Mouse (Mus musculus): ENCODE measurements around the gene Ptchd1. TPM values are rescaled to one million over a fixed set of nuclear protein-coding genes. Genes with fewer than 3 reads are reported as not detected.

Ptchd1 gene
- polyA plus RNA-seq, 1 experiment from 2014 or later: 3.9 TPM

DNA sequence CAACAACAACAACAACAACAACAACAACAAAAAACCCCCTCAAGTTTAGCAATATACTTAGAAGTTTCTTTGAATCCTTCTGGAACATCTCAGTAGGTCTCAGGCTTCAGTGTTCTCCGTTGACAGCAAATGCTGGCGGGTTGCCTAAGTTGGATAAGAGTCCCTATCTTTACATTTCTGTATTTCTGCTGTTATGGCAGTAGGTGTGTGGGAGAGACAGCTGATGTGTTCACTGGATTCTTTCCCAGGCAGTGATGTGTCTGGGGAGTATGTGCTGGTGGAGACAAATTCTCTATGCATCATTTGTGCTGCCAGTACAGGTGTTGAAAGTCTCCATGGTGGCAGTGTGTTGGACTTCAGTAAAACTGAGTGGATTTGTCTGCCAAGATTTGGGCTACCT, 22.4 kb downstream of the Ptchd1 start:
- ATAC-seq: no peak
- H3K4me2 ChIP-seq (ENCODE audit: low read length): no peak overlapping the region
- WGBS: 87% methylated on average over 2 of the region's 2 CpGs
- H3K27me3 ChIP-seq (replicated peaks; ENCODE audit: control insufficient read depth, insufficient read depth, low read length): no peaks in the 10 kb centered on the region
- H3K27ac ChIP-seq (ENCODE audit: low read length): no peak overlapping the region
- no peaks in the 10 kb centered on the region for H3K9me3 ChIP-seq (ENCODE audit: control insufficient read depth, low read length)
- H3K36me3 ChIP-seq (ENCODE audit: control insufficient read depth, insufficient read depth): no peaks in the 10 kb centered on the region
- H3K9ac ChIP-seq (replicated peaks; ENCODE audit: low read depth, low read length): no peak overlapping the region
- no peaks in the 10 kb centered on the region for H3K4me1 ChIP-seq (replicated peaks; ENCODE audit: control insufficient read depth, insufficient read depth, low read length)
- no peak overlapping the region for H3K4me3 ChIP-seq (replicated peaks; ENCODE audit: low read length)

DNA sequence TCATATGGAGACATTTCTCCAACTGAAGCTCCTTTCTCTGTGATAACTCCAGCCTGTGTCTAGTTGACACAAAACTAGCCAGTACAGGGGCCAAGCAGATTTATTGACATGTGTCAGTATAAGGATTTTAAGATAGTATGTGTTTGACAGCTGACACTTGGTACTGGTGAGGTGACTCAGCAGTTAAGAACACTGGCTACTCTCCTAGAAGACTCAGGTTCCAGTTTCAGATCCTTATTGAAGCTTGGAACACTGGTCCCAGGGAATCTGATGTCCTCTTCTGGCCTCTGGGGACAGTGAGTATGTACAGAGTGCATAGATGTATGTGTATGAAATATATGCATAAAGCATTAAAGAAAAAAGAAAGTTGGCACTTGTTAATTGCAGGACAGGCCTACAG, 27.2 kb downstream of the Ptchd1 start:
- H3K27ac ChIP-seq (ENCODE audit: low read length): no peak overlapping the region
- no peaks in the 10 kb centered on the region for H3K4me1 ChIP-seq (replicated peaks; ENCODE audit: control insufficient read depth, insufficient read depth, low read length)
- no peaks in the 10 kb centered on the region for H3K9me3 ChIP-seq (ENCODE audit: control insufficient read depth, low read length)
- H3K4me3 ChIP-seq (replicated peaks; ENCODE audit: low read length): no peak overlapping the region
- H3K4me2 ChIP-seq (ENCODE audit: low read length): no peak overlapping the region
- no peaks in the 10 kb centered on the region for H3K36me3 ChIP-seq (ENCODE audit: control insufficient read depth, insufficient read depth)
- no peak for ATAC-seq
- no peak overlapping the region for H3K9ac ChIP-seq (replicated peaks; ENCODE audit: low read depth, low read length)
- no peaks in the 10 kb centered on the region for H3K27me3 ChIP-seq (replicated peaks; ENCODE audit: control insufficient read depth, insufficient read depth, low read length)

DNA sequence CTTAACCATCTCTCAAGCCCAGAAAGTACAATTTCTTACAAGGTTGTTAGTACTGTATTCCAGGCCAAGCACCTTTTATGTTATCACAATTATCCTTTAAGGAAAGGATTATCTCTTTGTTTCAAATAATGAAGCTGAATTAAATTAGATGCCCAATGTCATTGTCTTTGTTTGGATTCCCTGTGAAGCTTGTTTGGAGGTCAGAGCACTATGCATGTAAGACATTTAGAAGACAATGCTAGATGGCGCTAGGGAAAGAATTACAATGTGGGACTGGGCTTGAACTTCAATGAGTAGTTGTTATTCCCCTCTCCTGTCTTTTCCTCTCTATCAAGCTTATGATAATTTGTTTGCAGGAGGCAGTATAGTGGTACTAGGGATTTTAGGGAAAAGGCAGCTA, 28.9 kb downstream of the Ptchd1 start:
- no peaks in the 10 kb centered on the region for H3K9me3 ChIP-seq (ENCODE audit: control insufficient read depth, low read length)
- ATAC-seq: no peak
- no peak overlapping the region for H3K4me3 ChIP-seq (replicated peaks; ENCODE audit: low read length)
- H3K4me2 ChIP-seq (ENCODE audit: low read length): no peak overlapping the region
- no peaks in the 10 kb centered on the region for H3K27me3 ChIP-seq (replicated peaks; ENCODE audit: control insufficient read depth, insufficient read depth, low read length)
- no peak overlapping the region for H3K27ac ChIP-seq (ENCODE audit: low read length)
- no peaks in the 10 kb centered on the region for H3K4me1 ChIP-seq (replicated peaks; ENCODE audit: control insufficient read depth, insufficient read depth, low read length)
- WGBS: 32% methylated on average over 1 of the region's 1 CpGs
- no peaks in the 10 kb centered on the region for H3K36me3 ChIP-seq (ENCODE audit: control insufficient read depth, insufficient read depth)
- no peak overlapping the region for H3K9ac ChIP-seq (replicated peaks; ENCODE audit: low read depth, low read length)

DNA sequence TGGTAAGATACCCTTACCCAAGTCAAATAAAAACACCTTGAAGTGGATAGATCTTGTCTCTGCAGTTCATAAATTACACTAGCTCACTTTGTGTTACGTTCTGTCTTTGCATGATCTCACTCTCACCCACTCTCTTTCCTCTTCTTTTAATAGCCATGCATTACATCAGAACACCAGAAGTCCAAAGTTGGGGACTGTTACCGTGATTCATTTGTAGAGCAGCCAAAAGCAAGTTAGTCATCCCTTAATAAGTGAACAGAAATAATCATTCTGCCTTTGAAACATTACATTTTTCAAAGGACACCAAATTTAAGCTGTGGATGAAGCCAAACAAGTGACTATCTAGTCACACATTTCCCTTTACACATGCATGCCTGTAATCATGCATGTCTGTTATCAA, 31.1 kb downstream of the Ptchd1 start:
- WGBS: 51% methylated on average over 2 of the region's 2 CpGs
- no peaks in the 10 kb centered on the region for H3K27me3 ChIP-seq (replicated peaks; ENCODE audit: control insufficient read depth, insufficient read depth, low read length)
- no peak overlapping the region for H3K9ac ChIP-seq (replicated peaks; ENCODE audit: low read depth, low read length)

DNA sequence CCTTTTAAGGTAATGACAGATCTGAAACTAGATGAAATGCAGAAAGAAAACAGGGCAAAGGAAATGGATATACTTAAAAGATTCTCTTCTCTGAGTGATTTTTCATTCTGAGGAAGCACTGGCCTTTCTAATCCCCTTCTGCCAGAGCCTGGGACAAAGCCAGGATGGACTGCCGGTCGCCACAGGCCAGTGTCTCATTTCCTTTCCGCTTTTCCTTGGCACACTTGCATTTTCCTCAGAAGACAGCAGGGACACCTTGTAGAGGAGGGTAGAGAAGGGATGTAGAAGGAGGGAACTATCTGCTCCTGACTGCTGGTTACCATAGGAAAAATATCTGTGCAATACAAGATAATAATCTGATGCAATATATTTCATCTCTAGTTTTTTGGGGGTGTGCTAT, 32.1 kb downstream of the Ptchd1 start:
- no peaks in the 10 kb centered on the region for H3K27me3 ChIP-seq (replicated peaks; ENCODE audit: control insufficient read depth, insufficient read depth, low read length)
- WGBS: 80% methylated on average over 3 of the region's 3 CpGs
- H3K9ac ChIP-seq (replicated peaks; ENCODE audit: low read depth, low read length): no peak overlapping the region
- H3K4me3 ChIP-seq (replicated peaks; ENCODE audit: low read length): no peak overlapping the region
- H3K4me1 ChIP-seq (replicated peaks; ENCODE audit: control insufficient read depth, insufficient read depth, low read length): no peaks in the 10 kb centered on the region
- H3K27ac ChIP-seq (ENCODE audit: low read length): no peak overlapping the region
- no peak for ATAC-seq
- H3K9me3 ChIP-seq (ENCODE audit: control insufficient read depth, low read length): no peaks in the 10 kb centered on the region
- no peak overlapping the region for H3K4me2 ChIP-seq (ENCODE audit: low read length)
- H3K36me3 ChIP-seq (ENCODE audit: control insufficient read depth, insufficient read depth): no peaks in the 10 kb centered on the region

More for the DNA sequence above, 31.1 kb downstream of the Ptchd1 start:
- ATAC-seq: no peak
- no peak overlapping the region for H3K4me3 ChIP-seq (replicated peaks; ENCODE audit: low read length)
- no peaks in the 10 kb centered on the region for H3K9me3 ChIP-seq (ENCODE audit: control insufficient read depth, low read length)
- H3K4me2 ChIP-seq (ENCODE audit: low read length): no peak overlapping the region
- no peaks in the 10 kb centered on the region for H3K4me1 ChIP-seq (replicated peaks; ENCODE audit: control insufficient read depth, insufficient read depth, low read length)
- H3K27ac ChIP-seq (ENCODE audit: low read length): no peak overlapping the region
- H3K36me3 ChIP-seq (ENCODE audit: control insufficient read depth, insufficient read depth): no peaks in the 10 kb centered on the region

DNA sequence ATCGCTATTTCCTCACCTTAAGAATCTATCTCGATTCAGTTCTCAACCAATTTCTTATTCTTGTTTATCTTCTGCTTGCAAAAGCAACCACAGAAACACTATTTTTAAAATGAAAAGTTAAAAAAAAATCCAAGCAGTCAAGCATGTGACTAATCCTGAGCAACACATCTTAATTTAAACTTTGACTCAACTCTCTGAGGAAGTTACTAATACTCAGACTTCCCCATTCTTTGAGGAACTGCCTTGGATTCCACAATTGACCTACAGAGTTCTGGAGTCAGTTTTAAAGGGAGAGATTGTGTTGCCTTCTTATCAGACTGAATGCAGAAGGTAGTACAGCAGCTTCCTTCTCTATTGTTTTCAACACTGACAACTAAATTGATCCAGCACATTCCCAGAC, 39.0 kb downstream of the Ptchd1 start:
- H3K4me2 ChIP-seq (ENCODE audit: low read length): no peak overlapping the region
- H3K27ac ChIP-seq (ENCODE audit: low read length): no peak overlapping the region
- H3K36me3 ChIP-seq (ENCODE audit: control insufficient read depth, insufficient read depth): no peaks in the 10 kb centered on the region
- no peak overlapping the region for H3K9ac ChIP-seq (replicated peaks; ENCODE audit: low read depth, low read length)
- no peaks in the 10 kb centered on the region for H3K9me3 ChIP-seq (ENCODE audit: control insufficient read depth, low read length)
- 76% methylated on average over 2 of the region's 2 CpGs for WGBS
- no peak overlapping the region for H3K4me3 ChIP-seq (replicated peaks; ENCODE audit: low read length)
- H3K27me3 ChIP-seq (replicated peaks; ENCODE audit: control insufficient read depth, insufficient read depth, low read length): no peaks in the 10 kb centered on the region
- no peak for ATAC-seq
- no peaks in the 10 kb centered on the region for H3K4me1 ChIP-seq (replicated peaks; ENCODE audit: control insufficient read depth, insufficient read depth, low read length)

DNA sequence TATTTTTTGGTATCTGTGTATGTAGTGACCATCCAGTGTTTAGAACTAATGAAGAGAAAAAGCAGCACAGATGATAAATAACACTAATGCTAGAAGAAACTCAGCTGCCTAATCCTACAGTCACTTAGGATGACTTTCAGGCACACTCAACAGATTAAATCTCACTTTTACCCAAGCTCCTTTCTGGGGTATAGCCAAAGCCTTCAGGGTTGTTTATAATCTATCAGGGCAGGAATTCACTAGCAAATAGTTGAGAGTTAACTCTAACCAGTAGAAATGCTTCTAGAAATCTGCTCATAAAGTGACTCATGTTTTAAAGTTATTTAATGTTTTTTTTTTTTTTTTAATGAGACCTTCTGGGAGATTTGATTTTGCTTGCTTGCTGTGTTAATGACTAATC, 43.8 kb downstream of the Ptchd1 start:
- Histone ChIP-seq H3K4me3 (replicated peaks; ENCODE audit: low read length) (no peak overlapping the region), H3K27ac (ENCODE audit: low read length) (no peak overlapping the region), H3K9me3 (ENCODE audit: control insufficient read depth, low read length) (no peaks in the 10 kb centered on the region), H3K4me2 (ENCODE audit: low read length) (no peak overlapping the region), H3K9ac (replicated peaks; ENCODE audit: low read depth, low read length) (no peak overlapping the region), H3K36me3 (ENCODE audit: control insufficient read depth, insufficient read depth) (no peaks in the 10 kb centered on the region), H3K4me1 (replicated peaks; ENCODE audit: control insufficient read depth, insufficient read depth, low read length) (no peaks in the 10 kb centered on the region), H3K27me3 (replicated peaks; ENCODE audit: control insufficient read depth, insufficient read depth, low read length) (no peaks in the 10 kb centered on the region)
- ATAC-seq: no peak

DNA sequence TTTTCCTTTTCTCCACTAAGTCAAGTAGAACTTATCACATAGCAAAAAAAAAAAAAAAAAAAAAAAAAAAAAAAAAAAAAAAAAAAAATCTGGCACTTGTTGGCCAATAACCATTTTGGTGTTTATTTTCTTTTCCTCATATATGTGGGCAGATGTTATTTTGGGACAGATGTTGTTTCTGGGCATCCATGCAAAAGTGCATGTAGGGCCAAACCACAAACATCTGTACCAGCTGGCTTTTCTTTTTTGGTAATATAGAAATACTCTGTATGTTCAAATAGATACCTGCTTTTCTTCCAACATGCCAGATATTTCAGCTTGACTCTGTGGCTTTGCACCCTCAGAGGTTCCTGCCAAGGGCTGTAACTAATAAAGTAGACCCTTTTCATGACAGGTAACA, 51.2 kb downstream of the Ptchd1 start:
- no peak overlapping the region for H3K4me3 ChIP-seq (replicated peaks; ENCODE audit: low read length)
- no peak overlapping the region for H3K27ac ChIP-seq (ENCODE audit: low read length)
- no peak for ATAC-seq
- no peaks in the 10 kb centered on the region for H3K27me3 ChIP-seq (replicated peaks; ENCODE audit: control insufficient read depth, insufficient read depth, low read length)
- no peaks in the 10 kb centered on the region for H3K4me1 ChIP-seq (replicated peaks; ENCODE audit: control insufficient read depth, insufficient read depth, low read length)
- no peak overlapping the region for H3K4me2 ChIP-seq (ENCODE audit: low read length)
- no peaks in the 10 kb centered on the region for H3K36me3 ChIP-seq (ENCODE audit: control insufficient read depth, insufficient read depth)
- no peaks in the 10 kb centered on the region for H3K9me3 ChIP-seq (ENCODE audit: control insufficient read depth, low read length)
- H3K9ac ChIP-seq (replicated peaks; ENCODE audit: low read depth, low read length): no peak overlapping the region

DNA sequence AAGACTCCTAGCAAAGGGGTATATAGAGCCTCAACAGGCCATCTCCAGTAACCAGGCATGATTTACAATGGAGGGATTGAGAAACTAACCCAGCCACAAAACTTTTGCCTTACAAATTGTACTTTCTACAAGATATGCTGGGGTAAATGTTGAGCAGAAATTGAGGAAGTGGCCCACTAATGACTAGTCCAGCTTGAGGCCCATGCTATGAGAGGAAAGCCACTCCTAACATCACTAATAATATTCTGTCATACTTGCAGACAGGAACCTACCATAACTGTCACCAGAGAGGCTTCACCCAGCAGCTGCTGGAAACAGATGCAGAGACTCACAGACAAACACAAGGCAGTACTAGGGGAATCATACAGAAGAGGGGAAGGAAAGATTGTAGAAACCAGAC, 79.8 kb downstream of the Ptchd1 start:
- no peak overlapping the region for H3K4me2 ChIP-seq (ENCODE audit: low read length)
- H3K4me1 ChIP-seq (replicated peaks; ENCODE audit: control insufficient read depth, insufficient read depth, low read length): no peaks in the 10 kb centered on the region
- no peak overlapping the region for H3K27ac ChIP-seq (ENCODE audit: low read length)
- no peaks in the 10 kb centered on the region for H3K9me3 ChIP-seq (ENCODE audit: control insufficient read depth, low read length)
- H3K9ac ChIP-seq (replicated peaks; ENCODE audit: low read depth, low read length): no peak overlapping the region
- H3K4me3 ChIP-seq (replicated peaks; ENCODE audit: low read length): no peak overlapping the region
- ATAC-seq: no peak
- H3K36me3 ChIP-seq (ENCODE audit: control insufficient read depth, insufficient read depth): no peaks in the 10 kb centered on the region
- H3K27me3 ChIP-seq (replicated peaks; ENCODE audit: control insufficient read depth, insufficient read depth, low read length): no peaks in the 10 kb centered on the region
